Mouse (Mus musculus) erythroblast, embryonic 14.5 days (primary cell): ENCODE results near the gene Cldn3.

Experiments
- GATA1 ChIP-seq: IDR thresholded peaks from 2 replicates; pipeline ENCODE4 v1.6.1; 2012; ENCODE audit warnings: low read length, inconsistent platforms, mixed read lengths
- TAL1 ChIP-seq: IDR thresholded peaks from 3 replicates; pipeline ENCODE4 v1.6.1; 2012; ENCODE audit warnings: low read length, inconsistent platforms, mixed read lengths

- TF ChIP-seq GATA1 = no peak
- no peak for TF ChIP-seq TAL1
Measured at GRCm38 (mm10) chr5:135032581-135032980, 46.6 kb downstream of the Cldn3 start.
